Mouse (Mus musculus) small intestine, adult 2 months (tissue): ENCODE results near the gene Igsf3.

Source experiments
- CTCF ChIP-seq: fragments of 200-500 bp; IDR thresholded peaks from 2 replicates; pipeline ENCODE4 v1.5.1; 2012; ENCODE audit warnings: low read depth, mild to moderate bottlenecking, control low read depth, inconsistent platforms, low read length, moderate library complexity, mixed read lengths; ENCODE audit not compliant: insufficient replicate concordance, insufficient read length; ENCODE audit errors: extremely low read depth
- POLR2A ChIP-seq: fragments of 200-500 bp; IDR thresholded peaks from 2 replicates; pipeline ENCODE4 v1.6.1; 2012; ENCODE audit warnings: low read depth, mild to moderate bottlenecking, control low read depth, inconsistent platforms, low read length, moderate library complexity

DNA sequence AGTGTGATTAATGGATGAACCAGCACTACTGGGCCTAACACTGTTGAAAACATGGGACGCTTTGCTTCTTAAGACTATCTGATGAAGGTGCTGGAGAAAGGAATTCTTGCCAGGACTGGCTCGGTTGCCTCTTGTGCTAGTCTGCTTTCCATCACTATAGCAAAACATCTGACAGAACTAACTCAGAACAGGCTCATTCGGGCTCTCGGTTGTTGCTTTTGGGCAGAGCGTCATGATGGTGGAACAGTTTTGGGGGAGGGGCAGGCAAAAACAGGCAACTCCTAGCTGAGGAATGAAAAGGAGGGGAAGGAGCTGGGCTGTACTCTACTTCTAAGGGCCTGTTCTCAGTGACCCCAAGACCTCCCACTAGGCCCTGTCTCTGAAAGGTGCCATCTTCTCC lies 4.8 kb downstream of the Igsf3 start:
- TF ChIP-seq CTCF: no peak
- TF ChIP-seq POLR2A: no peak
